In genomic region chr3:52801446-52801845, GRCm38 (mm10) we compare ENCODE assay signal across 20 mouse cellular contexts.
"Had no signal": no experiment of that assay in that cellular context is flagged by ENCODE, and none has a peak within 500 bp of the region (broad histone marks: within the 10 kb centered on the region; RNA-seq: fewer than 3 reads in every experiment).

No protein-coding gene starts in this region.

- H3K4me1 ChIP-seq: liver, embryonic 13.5 days; liver, embryonic 15.5 days; lung, embryonic 15.5 days; midbrain, embryonic 10.5 days; midbrain, embryonic 12.5 days; neural tube, embryonic 13.5 days; neural tube, embryonic 15.5 days; stomach, embryonic 15.5 days had no signal

- H3K36me3 ChIP-seq: liver, embryonic 13.5 days; liver, embryonic 15.5 days; lung, embryonic 15.5 days; midbrain, embryonic 10.5 days; midbrain, embryonic 12.5 days; neural tube, embryonic 13.5 days; neural tube, embryonic 15.5 days; stomach, embryonic 15.5 days had no signal

- H3K4me3 ChIP-seq: liver, embryonic 13.5 days; liver, embryonic 15.5 days; lung, embryonic 15.5 days; megakaryocyte, embryonic 14.5 days; midbrain, embryonic 10.5 days; midbrain, embryonic 12.5 days; myocyte; neural tube, embryonic 13.5 days; neural tube, embryonic 15.5 days; stomach, embryonic 15.5 days had no signal

- DNase-seq: liver, embryonic 13.5 days; liver, postnatal 0 days; lung, adult 2 months; lung, postnatal 14 days; lung, postnatal 36 days; midbrain, embryonic 14.5 days; right cerebral cortex, postnatal 14 days had no signal

- H3K27me3 ChIP-seq: liver, embryonic 13.5 days; liver, embryonic 15.5 days; lung, embryonic 15.5 days; megakaryocyte, embryonic 14.5 days; midbrain, embryonic 12.5 days; neural tube, embryonic 13.5 days; neural tube, embryonic 15.5 days; stomach, embryonic 15.5 days had no signal

- H3K27ac ChIP-seq: liver, embryonic 13.5 days; liver, embryonic 15.5 days; lung, embryonic 15.5 days; macrophage; midbrain, embryonic 10.5 days; midbrain, embryonic 12.5 days; neural tube, embryonic 13.5 days; neural tube, embryonic 15.5 days; stomach, embryonic 15.5 days; stomach, postnatal 0 days had no signal

- ATAC-seq: liver, postnatal 0 days; lung, postnatal 0 days; midbrain, embryonic 16.5 days had no signal
